Mouse (Mus musculus) stomach, embryonic 15.5 days (tissue): ENCODE data around the gene Macrod2. TPM values are rescaled to one million over a fixed set of nuclear protein-coding genes. Genes with fewer than 3 reads are reported as not detected.

Experiments used
- ATAC-seq: fragments of 200-750 bp; cut with Nextera tagmentation; 2 replicates; pipeline ENCODE4 v1.8.0; 2017; ENCODE audit warnings: low read depth, moderate number of reproducible peaks, moderate TSS enrichment; ENCODE audit not compliant: insufficient read depth, low FRiP score
- H3K27ac ChIP-seq: fragments of 300-500 bp; sonication (generic); 2 replicates; pipeline ENCODE4 v1.5.1; 2015; ENCODE audit warnings: mild to moderate bottlenecking, inconsistent platforms
- H3K27me3 ChIP-seq: fragments of 300-500 bp; sonication (generic); replicated peaks from 2 replicates; pipeline ENCODE4 v1.6.1; 2015; ENCODE audit warnings: inconsistent platforms
- H3K36me3 ChIP-seq: fragments of 300-500 bp; sonication (generic); 2 replicates; pipeline ENCODE4 v1.6.1; 2015; ENCODE audit warnings: inconsistent platforms
- H3K4me1 ChIP-seq: fragments of 300-500 bp; sonication (generic); 2 replicates; pipeline ENCODE4 v1.6.1; 2015; ENCODE audit warnings: inconsistent platforms
- H3K4me2 ChIP-seq: fragments of 300-500 bp; sonication (generic); 2 replicates; pipeline ENCODE4 v1.6.1; 2015; ENCODE audit warnings: mild to moderate bottlenecking, inconsistent platforms
- H3K4me3 ChIP-seq: fragments of 300-500 bp; sonication (generic); replicated peaks from 2 replicates; pipeline ENCODE4 v1.5.1; 2015; ENCODE audit warnings: inconsistent platforms
- H3K9ac ChIP-seq: fragments of 300-500 bp; sonication (generic); 2 replicates; pipeline ENCODE4 v1.6.1; 2015; ENCODE audit warnings: inconsistent platforms
- H3K9me3 ChIP-seq: fragments of 300-500 bp; sonication (generic); 2 replicates; pipeline ENCODE4 v1.6.1; 2016; ENCODE audit warnings: inconsistent platforms
- WGBS: fragments of 180-500 bp; shearing (Covaris S2); methylation state at CpG from one replicate; pipeline ENCODE4 v1.1.7; 2015; 5-methylcytosine and 5-hydroxymethylcytosine counted together
- polyA plus RNA-seq: library from polyadenylated mRNA; unstranded; fragments of >200 nt; fragmentation: Nextera tagmentation; extraction: Ambion mirVana; gene quantifications from 2 replicates; pipeline ENCODE4 v1.2.1, GENCODE M21; 2015

Macrod2 gene
- polyA plus RNA-seq, 1 experiment from 2014 or later: 40.8 TPM

DNA sequence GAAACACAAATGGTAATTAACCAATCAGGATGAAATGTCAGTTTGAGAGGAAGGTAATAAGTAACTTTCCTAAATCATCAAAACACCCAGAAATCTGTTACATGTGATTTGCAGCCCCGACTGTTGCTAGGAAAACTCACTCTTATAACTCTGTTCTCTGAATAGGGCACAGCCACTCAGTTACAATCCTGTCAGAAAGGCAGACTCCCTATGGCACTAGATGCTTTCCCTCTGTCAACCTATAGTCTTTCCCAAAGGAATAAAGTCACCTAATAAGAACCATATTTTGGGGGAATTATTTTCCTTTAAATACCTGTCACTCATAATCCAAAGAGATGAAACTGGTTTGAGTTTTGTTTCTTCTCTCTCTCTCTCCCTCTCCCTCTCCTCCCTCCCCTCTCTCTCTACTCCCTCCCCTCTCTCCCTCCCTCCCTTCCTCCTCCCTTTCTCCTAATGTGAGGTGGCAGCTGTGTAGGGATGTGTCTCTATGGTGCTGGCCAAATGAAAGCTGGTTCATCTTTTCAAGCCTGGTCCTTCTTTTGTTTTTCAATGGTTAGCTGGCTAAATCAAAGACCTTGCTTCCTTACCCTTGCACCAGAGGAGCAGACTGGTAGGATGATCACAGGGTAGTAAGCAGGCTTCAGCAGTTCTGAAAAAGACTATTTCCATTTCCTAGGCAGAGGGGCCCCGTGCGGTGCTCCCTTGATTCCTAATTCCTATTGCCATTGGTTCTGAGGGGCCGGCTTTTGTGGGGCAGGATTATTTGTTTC lies 661.8 kb downstream of the Macrod2 start:
- no peak for ATAC-seq
- H3K27ac ChIP-seq: no peak overlapping the region
- WGBS: 63% methylated on average over 4 of the region's 4 CpGs

DNA sequence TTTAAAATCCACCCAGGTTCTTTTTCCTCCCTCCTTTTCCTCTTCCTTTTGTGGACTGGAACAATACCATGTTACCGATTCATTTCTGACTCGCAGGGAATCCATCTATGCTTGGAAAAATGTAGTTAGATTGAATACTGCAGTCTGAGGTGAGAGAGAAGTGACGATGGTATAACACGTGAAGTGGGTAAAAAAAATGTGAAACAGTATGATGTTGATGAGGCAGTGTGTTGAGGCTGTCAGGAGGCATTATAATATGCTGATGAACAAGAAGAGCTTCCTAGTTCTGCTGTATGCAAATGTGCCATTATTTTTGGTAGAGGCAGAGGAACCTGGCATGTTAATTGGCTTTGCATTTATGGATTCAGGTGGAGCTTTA lies 662.3 kb downstream of the Macrod2 start:
- H3K9me3 ChIP-seq: no peaks in the 10 kb centered on the region
- H3K4me3 ChIP-seq: no peak overlapping the region
- H3K36me3 ChIP-seq: no peaks in the 10 kb centered on the region
- H3K27me3 ChIP-seq: no peaks in the 10 kb centered on the region
- no peak overlapping the region for H3K9ac ChIP-seq
- no peaks in the 10 kb centered on the region for H3K4me1 ChIP-seq
- 70% methylated on average over 4 of the region's 4 CpGs for WGBS
- no peak for ATAC-seq
- H3K27ac ChIP-seq: no peak overlapping the region
- no peak overlapping the region for H3K4me2 ChIP-seq

More for the DNA sequence above, 661.8 kb downstream of the Macrod2 start:
- Histone ChIP-seq H3K4me3 (no peak overlapping the region), H3K36me3 (no peaks in the 10 kb centered on the region), H3K27me3 (no peaks in the 10 kb centered on the region), H3K9me3 (no peaks in the 10 kb centered on the region), H3K9ac (no peak overlapping the region), H3K4me1 (no peaks in the 10 kb centered on the region), H3K4me2 (no peak overlapping the region)

DNA sequence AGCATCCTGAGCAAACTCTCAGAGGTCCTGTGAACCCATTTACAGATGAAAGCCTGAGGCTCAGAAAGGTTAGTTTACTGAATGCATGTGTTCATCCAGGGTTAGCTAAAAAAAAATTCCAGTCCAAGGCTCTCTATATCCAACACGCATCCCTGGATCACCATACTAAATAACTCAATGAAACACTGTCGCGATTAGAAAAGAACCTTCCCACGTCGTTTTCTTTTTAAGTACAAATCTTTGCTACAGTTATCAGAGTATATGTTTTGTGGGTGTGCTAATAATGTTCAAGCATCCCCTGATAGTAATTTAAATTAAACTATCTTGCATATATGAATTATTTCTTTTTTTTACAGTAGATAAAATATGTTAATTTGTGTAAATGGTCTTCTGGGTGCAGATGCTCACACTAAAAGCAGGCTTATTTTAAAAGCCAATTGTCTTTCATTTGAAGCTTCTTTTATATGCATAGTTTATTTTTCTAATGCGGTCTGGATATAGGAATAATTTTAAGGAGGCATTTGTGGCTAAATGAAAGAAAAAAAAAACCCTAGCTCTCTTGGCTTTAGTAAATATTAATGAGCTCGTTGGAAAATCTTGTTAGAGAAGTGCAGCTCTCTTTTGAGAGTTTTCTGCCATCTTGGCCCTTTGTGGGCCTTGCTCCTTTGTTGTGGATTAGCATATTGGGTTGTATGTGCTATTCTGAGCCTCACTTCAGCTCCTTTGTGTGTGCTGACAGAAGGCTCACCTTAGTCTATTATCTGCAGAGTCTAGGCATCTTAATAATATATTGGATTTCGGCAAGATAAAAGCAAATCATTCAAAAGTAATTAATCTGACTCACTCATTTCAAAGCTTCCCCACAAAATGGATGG lies 679.1 kb downstream of the Macrod2 start:
- Histone ChIP-seq H3K4me3 (no peak overlapping the region), H3K4me2 (no peak overlapping the region), H3K4me1 (no peaks in the 10 kb centered on the region), H3K27me3 (no peaks in the 10 kb centered on the region), H3K27ac (no peak overlapping the region), H3K36me3 (no peaks in the 10 kb centered on the region), H3K9me3 (no peaks in the 10 kb centered on the region), H3K9ac (no peak overlapping the region)
- WGBS: 80% methylated on average over 8 of the region's 8 CpGs
- ATAC-seq: no peak

DNA sequence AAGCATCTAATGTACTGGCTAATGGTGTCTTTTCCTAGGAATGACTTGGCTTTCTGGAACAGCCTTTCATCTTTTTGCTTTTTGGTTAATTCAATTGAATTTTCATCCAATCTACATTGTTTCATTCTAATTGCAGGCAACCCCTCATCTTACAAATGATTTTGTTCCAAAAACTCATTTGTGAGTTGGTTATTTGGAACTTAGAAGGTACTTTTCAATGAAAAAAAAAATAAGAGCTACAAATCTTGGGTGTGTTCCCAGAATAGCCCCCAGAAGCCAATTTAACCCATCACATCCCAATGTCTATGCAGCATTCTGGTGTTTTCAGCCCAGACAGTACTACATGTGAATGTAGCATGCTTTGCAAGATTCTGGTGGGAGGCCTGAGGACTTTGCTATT lies 683.1 kb downstream of the Macrod2 start:
- Histone ChIP-seq H3K27ac (no peak overlapping the region), H3K4me2 (no peak overlapping the region), H3K27me3 (no peaks in the 10 kb centered on the region), H3K9me3 (no peaks in the 10 kb centered on the region), H3K9ac (no peak overlapping the region), H3K4me1 (no peaks in the 10 kb centered on the region), H3K4me3 (no peak overlapping the region), H3K36me3 (no peaks in the 10 kb centered on the region)
- no peak for ATAC-seq

DNA sequence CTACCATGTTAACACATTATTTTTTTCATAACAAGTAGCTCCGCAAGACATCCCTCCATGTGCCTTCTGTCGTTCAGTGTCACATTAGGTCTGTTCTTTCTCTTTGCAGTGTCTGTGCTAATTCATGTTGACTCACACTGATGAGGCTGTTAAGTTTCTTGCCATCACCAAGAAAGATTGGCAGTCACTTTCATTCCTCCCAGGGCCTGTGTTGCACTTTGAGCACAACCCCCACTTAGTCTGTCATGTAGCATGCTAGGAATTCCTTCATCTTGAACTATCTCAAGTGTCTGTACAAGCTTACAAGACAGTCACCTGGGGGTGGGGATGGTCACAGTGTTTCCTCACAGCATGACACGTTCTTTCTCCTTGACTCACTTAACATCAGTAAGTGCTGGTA lies 696.2 kb downstream of the Macrod2 start:
- no peak for ATAC-seq
- Histone ChIP-seq H3K27ac (no peak overlapping the region), H3K4me2 (no peak overlapping the region), H3K4me3 (no peak overlapping the region), H3K9me3 (no peaks in the 10 kb centered on the region), H3K4me1 (no peaks in the 10 kb centered on the region), H3K36me3 (no peaks in the 10 kb centered on the region), H3K27me3 (no peaks in the 10 kb centered on the region), H3K9ac (no peak overlapping the region)
- 73% methylated on average over 3 of the region's 3 CpGs for WGBS

DNA sequence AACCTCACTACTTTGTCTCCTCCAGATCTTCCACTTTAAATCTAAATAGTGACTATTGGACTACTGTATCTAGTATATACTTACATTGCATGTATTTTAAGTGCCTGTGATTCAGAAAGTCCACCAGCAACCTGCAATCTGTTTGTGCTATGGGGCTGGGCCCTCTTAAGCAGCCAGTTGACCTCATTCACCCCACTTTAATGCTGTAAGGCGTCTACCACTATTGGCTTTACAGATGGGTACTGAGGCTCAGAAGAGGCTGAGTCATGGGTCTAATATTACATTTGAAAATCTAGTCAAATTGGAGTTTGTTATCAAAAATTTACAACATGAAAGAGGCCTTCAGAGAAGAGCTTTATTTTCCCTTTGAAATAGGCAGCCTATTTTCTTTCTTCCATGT lies 722.5 kb downstream of the Macrod2 start:
- Histone ChIP-seq H3K27me3 (no peaks in the 10 kb centered on the region), H3K27ac (no peak overlapping the region), H3K36me3 (no peaks in the 10 kb centered on the region), H3K9ac (no peak overlapping the region), H3K4me2 (no peak overlapping the region), H3K4me3 (no peak overlapping the region), H3K4me1 (no peaks in the 10 kb centered on the region), H3K9me3 (no peaks in the 10 kb centered on the region)
- WGBS: 73% methylated on average over 1 of the region's 1 CpGs
- ATAC-seq: no peak

DNA sequence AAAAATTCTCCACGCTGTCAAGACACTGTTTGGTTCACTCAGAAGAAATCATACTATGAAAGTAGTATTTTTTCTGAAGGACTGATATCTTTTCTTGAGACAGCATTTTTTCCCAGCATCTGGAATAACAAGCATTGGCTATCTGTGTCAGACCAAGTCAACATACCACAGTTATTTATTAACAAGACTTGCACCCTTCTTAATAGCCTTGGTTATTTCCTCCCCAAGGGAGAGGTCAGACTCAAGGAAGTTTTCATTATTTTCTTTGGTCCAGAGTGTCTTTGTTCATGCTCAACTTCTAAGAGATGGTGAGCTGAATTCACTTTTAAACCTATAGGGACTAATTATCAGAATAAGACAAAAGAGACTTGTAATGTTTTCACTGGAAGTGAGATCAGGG lies 728.8 kb downstream of the Macrod2 start:
- no peak for ATAC-seq
- Histone ChIP-seq H3K9me3 (no peaks in the 10 kb centered on the region), H3K9ac (no peak overlapping the region), H3K27ac (no peak overlapping the region), H3K36me3 (no peaks in the 10 kb centered on the region), H3K4me1 (no peaks in the 10 kb centered on the region), H3K27me3 (no peaks in the 10 kb centered on the region), H3K4me3 (no peak overlapping the region), H3K4me2 (no peak overlapping the region)
- WGBS: 79% methylated on average over 1 of the region's 1 CpGs

DNA sequence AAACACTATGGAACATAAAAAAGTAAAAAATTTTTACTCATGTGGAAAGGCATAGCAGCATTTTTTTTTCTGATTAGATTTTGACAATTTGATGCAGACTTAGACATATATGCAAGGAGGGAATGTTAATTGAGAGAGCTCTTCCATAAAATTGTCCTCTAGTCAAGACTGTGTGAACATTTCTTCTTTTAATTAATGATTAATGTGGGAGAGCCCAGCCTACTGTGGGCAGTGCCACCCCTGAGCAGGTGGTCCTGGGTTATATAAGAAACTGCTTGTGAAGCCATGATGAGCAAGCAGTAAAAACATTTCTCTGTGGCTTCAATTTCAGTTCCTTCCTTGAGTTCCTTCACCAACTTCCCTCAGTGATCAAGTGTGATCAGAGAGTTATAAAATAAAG lies 730.5 kb downstream of the Macrod2 start:
- Histone ChIP-seq H3K4me2 (no peak overlapping the region), H3K9ac (no peak overlapping the region), H3K27me3 (no peaks in the 10 kb centered on the region), H3K4me1 (no peaks in the 10 kb centered on the region), H3K9me3 (no peaks in the 10 kb centered on the region), H3K27ac (no peak overlapping the region), H3K36me3 (no peaks in the 10 kb centered on the region), H3K4me3 (no peak overlapping the region)
- ATAC-seq: no peak

DNA sequence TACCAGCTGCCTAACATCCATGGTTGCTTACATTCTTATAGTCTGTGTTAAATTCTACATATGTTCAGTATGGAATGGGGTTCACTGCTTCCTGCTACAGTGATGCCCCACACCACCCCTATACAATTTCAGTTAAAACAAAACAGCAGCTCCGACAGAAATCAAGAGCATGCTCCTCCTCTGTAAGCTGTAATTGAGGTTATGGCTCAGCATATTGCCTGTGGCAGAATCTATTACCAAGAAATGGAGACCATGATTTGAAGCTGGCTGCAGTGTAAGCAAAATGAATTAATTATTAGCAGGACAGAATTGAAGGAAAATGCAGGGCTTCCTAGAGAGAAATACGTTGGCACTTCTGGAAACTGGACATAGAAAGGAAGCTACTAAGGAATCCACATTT lies 747.2 kb downstream of the Macrod2 start:
- Histone ChIP-seq H3K9ac (no peak overlapping the region), H3K9me3 (no peaks in the 10 kb centered on the region), H3K4me2 (no peak overlapping the region), H3K4me3 (no peak overlapping the region), H3K36me3 (no peaks in the 10 kb centered on the region), H3K27me3 (no peaks in the 10 kb centered on the region), H3K4me1 (no peaks in the 10 kb centered on the region), H3K27ac (no peak overlapping the region)
- WGBS: 54% methylated on average over 2 of the region's 2 CpGs
- no peak for ATAC-seq

DNA sequence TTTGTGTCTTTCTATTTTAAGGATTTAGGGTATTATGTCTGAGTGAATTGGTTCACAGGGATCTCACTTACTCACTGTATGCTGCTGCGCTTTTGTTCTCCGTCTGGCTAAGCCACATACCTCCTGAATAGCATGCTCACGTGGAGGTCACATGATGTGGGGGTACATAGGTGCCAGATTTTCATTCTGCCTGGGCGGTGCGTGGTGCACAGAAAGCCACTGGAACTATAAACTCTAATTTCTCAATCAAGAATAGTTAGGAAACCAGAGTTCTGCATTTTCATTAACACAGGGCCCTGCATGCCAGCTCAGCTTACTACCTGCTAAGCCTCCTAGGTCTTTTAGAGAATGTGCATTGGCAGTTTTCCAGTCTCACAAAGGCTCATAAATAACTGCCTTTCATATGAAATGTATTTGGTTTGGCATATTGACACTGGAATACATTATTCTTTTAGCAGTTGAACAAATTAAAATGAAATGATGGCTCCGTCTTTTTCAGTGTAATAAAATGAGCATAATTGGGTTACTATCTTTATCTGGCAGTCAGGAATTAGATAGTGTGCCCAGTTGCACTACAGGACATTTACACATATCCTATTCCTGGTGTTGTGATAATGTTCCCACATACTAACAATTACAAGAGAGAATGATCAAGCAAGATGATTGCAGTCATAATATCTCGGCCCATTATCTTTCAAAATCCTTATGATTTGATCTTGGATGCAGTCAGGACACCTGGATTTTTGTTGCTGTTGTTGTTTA lies 757.1 kb downstream of the Macrod2 start:
- H3K27ac ChIP-seq: no peak overlapping the region
- no peak overlapping the region for H3K4me2 ChIP-seq
- H3K36me3 ChIP-seq: no peaks in the 10 kb centered on the region
- H3K27me3 ChIP-seq: no peaks in the 10 kb centered on the region
- no peak overlapping the region for H3K4me3 ChIP-seq
- H3K9me3 ChIP-seq: no peaks in the 10 kb centered on the region
- 69% methylated on average over 7 of the region's 7 CpGs for WGBS
- no peaks in the 10 kb centered on the region for H3K4me1 ChIP-seq
- no peak; the same call in 1 of the 2 replicates for ATAC-seq
- no peak overlapping the region for H3K9ac ChIP-seq

DNA sequence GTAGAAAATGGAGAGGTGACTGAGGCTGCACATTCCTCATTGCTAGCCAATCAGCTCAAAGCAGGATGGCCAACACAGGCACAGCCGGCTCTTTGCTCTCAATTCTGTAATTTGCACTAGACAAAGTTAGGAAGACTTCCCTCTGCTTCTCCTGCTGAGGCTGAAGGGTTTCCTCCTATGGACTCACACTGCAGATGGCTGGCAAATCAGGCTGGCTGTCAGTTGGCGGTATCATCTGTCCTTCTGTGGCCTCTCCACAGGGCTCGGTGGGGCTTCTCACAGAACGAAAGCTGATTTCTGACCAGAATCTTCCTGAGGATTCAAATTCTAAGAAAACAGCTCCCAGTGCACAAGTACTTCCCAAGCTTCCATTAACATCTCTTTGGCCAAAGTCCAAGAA lies 760.9 kb downstream of the Macrod2 start:
- Histone ChIP-seq H3K9me3 (no peaks in the 10 kb centered on the region), H3K27ac (no peak overlapping the region), H3K27me3 (no peaks in the 10 kb centered on the region), H3K4me3 (no peak overlapping the region), H3K4me2 (no peak overlapping the region), H3K9ac (no peak overlapping the region), H3K4me1 (no peaks in the 10 kb centered on the region), H3K36me3 (no peaks in the 10 kb centered on the region)
- no peak for ATAC-seq
- WGBS: 69% methylated on average over 4 of the region's 4 CpGs
